Mouse (Mus musculus): ENCODE measurements around the gene Ugt2a2.
"Not testable (repeated sequence)": the region's sequence is repeated elsewhere in the genome, so short reads cannot be mapped to it uniquely, and the experiment has no call there.

Ugt2a2 gene

DNA sequence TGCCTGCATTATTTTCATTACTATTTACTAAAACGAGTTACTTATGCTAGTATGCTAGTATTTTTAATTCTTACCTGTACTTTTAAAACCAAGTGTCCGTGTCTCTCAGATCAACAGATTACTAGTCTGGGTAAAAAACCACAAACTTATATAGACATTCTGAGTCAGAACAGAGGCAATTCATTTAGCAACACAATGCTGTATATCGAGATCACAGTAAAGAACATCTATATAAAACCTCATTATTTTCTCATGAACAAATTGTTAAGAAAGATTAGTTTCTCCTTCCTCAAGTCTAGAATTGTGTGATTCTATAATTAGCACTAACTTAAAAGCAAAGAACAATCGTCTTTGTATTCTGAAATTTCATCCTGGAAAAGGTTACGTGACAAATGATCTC, at the start of gene Ugt2a2:
Ugt2a2 (minus strand) TSS at position 101 of the 400 bp plus-strand sequence.
- no peak for DNase-seq

DNA sequence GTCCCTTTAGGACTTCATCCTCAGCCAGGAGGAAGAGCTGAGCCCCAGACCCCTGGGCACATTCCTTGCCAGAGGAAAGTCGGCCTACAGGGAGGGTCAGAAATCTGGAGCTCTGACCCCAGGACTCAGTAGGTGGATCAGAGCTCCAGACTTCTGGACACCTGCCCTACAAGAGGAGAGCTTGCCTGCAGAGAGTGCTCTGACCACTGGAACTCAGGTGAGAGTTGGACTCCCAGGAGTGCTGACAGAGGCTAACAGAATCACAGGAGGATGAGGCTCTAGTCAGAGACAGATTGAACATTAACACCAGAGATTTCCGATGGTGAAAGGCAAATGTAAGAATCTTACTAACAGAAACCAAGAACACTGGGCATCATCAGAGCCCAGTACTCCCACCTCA, 41.5 kb upstream of the Ugt2a2 start:
- not testable (repeated sequence) for DNase-seq

DNA sequence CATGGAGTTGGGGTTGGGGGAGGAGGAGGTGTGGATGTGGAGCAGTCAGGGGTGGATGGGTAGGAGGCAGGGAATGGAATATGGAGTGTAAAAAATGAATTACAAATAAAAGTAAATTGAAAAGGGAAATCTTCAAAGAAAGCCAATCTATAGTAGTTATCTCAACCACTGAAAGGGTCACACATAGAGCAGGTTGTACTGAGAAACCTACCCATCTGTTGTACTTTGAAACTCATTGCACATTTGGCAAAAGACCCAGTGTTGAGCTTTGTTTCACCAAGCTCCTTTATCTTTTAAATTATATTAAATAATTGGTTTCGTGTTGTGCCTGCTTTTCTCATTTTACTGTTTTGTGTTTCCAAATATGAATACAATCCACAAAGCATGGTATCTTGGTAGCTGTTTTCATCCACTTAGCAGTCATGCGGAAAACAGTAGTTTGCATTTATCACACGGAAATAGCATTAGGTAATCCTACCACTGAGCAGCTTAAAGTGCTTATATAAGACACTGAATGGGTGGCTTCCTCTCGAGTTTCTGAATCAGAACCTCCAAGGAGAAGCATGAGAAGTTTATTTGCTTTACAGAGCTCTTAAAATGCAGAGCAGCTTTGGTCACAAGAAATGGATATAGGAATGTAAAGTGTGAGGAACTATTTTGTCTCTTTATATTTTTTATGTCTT, 23.9 kb upstream of the Ugt2a2 start:
- DNase-seq = peak in 1 of 2 experiments; percentile 1

DNA sequence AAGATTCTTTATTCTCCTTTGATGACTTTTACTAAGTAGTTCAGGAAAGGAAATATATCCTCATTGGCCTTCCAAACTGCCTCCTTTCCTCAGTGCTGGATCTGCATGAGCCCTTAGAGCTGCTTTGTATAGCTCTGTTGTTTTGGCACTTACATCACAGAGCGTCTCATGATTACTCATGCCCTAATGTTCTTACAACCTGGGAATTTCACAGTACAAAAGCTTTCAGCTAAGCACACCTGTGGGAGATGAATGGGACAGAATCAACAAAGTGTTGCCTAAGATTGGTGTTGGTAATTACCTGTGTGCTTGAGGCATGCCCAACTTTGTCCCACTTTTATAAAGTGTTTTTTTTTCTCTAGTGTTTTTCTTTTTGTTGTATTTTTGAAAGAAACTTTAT, 20.6 kb upstream of the Ugt2a2 start:
- no peak for DNase-seq

DNA sequence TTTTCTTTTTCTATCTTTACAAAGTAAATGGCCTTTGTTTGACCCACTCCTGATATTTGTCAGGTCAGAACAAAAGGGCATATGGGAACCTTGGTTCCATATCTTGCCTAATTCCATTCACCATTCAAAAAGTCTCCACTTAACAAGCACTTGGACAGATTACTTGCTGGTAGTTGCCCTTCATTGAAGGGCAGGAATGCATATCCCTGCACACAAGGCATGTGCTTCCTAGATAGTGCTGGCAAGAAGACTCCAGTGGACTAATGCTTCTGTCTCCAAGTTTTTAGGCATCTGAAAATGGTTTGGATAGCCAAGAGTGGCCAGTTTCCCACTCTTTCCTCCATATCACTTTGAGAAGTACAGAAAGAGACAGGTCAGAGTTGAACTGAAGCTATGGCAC, 17.3 kb upstream of the Ugt2a2 start:
- DNase-seq = no peak

DNA sequence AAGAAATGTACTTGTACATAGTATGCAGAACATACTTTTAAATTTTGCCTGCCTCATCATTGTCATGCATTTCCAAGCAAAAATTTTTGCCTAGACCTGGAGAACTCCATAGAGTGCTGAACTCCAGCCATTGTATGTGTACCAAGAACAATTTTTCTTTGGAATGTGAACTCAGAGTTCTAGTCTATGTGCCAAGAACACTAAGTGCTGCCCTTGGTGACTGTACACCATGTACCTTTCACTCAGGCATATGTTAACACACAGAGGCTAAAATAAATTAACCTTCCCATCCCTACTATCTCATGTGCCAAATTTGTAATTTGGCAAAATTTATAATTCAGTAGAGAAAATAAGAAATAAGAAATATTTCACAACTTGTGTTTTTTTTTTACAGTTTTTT, 16.9 kb upstream of the Ugt2a2 start:
- no peak for DNase-seq

DNA sequence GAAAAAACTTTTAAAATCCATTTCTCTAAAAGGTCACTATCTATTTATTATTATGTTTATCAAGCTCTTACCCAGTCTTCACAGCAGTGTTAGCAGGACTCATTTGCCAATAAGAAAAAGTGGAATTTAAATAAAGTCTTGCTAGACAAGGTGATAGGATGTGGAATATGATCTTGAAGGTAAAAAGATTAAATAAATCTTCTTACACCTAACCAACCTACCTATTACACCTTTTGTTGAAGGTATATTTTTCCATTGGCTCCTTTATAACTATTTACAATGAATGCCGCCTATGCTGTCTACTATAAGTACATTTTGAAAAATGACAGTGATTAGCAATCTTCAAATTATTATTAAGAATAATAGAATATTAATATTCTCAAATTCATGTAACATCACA, 8.7 kb upstream of the Ugt2a2 start, which contains the start of gene Ugt2a1:
Ugt2a1 (minus strand) TSS at position 101 of the 400 bp plus-strand sequence.
- no peak for DNase-seq

DNA sequence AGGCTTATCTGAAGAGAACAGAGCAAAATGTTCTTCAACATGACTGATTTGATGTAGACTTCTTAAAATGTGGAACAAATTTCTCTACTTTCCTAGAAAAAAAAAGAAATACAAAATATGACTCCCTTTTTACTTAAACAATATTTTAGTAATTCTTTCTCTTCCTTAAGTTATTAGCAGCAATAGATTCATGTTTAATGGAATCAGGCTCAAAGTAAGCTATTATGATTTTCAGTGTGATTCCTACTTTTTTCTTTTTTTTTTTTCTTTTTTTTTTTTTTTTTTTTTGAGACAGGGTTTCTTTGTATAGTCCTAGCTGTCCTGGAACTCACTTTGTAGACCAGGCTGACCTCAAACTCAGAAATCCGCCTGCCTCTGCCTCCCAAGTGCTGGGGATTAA, 4.6 kb upstream of the Ugt2a2 start, which contains the start of gene Gm43638:
Gm43638 (minus strand) TSS at position 101 of the 400 bp plus-strand sequence.
- DNase-seq = not testable (repeated sequence)

DNA sequence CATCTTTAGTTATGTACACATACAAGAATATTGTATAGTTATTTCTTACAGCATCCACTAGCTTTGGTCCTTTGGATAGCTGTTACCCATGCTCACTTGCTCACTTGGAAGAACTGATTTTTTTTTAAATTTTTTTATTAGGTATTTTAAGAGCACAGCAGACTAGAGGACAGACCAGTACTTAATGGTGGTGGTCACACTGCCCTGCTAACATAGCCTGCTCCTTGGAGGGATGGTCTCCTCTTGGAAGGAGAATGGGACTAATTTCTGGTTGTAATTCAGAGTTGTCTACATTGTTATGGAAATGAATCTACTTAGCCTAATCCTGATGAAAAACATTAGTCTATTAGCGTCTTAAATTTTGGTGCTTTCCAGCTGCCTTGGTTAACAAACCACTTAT, 23.2 kb downstream of the Ugt2a2 start:
- no peak for DNase-seq

DNA sequence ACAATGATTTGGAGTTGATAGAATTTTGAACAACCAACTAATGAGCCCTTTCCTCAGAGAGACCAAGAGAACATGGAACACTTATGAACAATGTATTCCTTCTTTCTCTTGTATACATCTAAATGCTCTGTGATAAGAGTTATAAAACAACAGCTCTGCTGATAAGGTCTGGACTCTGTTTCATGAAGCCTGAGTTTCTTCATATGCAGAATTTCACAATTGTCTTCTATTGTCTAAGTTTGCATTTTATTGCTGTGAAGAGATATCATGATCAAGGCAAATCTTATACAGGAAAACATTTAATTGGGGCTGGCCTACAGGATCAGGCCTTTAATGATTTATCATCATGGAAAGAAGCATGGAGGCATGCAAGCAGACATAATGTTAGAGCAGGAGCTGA, 24.4 kb downstream of the Ugt2a2 start:
- DNase-seq = no peak

DNA sequence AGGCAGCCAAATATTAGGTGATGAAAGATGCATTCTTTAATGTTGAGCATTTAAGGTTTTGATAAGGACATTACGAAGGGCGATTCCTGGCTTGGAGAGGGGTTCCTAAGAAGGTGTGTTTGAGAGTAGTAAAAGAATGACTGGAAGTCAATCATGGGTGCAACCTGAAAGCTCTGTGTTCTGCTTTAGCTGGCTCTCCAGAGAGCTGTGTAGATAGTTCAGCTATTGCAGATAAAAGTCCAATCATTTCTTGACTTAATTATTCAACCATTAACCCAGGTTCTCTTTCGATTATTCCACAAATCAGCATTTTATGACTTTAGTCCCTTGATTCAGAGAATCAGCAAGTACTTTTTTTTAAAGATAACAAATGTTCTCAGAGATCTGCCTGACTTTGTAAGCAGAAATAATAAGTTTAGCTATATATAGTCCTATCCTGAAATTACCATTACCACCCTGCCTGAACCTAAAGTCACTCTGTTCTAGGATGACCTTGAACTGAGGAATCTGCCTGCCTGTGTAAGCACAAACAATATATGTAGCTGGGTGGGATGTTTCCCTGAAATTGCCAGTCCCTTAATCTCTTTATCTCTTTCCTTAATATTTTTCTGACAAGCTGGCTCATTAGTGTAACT, 25.7 kb downstream of the Ugt2a2 start:
- no peak for DNase-seq

DNA sequence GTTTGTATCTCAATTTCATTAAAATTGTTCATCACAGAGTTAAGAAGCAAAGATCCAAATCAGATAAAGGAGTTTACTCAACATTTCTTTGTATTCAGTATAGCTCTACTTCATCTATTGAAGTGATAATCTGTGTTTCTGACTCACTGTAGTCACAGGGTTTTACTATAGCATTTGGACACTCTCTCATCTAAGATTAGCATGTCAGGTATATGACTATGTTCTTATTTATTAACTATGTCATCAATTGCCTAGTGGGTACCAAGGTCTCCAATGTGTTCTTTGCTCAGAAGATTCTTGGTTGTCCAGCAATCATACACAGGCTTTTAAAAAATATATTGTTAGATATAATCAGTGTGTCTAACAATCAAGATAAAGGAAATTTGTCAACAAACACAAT, 26.5 kb downstream of the Ugt2a2 start:
- no peak for DNase-seq

DNA sequence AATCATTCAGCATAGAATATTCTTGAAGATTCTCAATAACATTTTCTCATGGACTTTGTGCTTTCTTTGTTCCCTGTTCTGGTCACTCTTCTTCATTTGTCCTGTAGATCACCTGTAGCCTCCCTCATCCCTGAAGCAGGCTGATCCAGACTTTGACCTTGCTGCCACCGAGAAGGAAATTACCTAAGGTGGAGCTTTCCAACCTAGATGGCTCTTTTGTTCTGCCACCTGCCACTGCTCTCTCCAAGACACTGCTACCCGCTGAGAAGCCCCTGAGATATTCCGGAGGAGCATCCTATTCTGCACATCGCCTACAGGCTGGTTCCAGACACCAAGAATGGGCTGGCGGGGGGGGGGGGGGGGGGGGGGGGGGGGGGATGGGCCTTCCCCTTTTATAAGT, 29.5 kb downstream of the Ugt2a2 start:
- not testable (repeated sequence) for DNase-seq

DNA sequence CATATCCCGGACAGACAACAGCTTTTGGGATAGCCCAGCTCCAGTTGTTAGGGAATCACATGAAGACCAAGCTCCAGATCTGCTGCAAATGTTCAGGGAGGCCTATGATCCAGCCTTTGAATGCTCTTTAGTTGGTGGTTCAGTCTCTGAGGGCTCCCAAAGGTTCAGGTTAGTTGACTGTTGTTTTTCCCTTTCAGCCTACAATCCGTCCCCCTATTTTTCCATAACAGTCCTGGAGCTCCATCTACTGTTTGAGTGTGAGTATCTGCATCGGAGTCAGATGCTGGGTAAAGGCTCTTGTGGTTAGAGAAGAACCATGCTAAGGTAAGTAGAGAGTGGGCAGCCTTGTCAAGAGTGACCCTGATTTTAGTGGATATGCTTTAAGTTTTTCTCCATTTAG, 45.8 kb downstream of the Ugt2a2 start:
- DNase-seq = peak in 1 of 2 experiments; percentile 1

DNA sequence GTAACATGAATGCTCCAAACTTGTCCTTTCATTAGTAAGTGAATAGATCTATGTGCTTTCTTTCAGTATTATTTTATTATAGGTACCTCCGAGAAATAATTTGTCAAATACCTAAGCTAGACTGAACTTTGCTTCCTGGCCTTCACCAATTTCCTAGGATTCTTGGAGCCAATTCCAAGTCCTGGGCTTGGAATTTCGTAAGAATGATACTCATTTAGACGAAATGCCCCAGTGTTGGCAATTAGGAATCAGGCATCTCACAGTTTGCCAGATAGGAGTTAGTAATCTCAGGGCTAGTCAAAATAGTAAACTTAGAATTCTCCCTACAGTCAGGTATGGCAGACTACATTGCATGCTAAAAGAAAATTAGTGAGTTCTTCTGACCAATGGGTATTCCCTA, 56.4 kb downstream of the Ugt2a2 start:
- no peak for DNase-seq

DNA sequence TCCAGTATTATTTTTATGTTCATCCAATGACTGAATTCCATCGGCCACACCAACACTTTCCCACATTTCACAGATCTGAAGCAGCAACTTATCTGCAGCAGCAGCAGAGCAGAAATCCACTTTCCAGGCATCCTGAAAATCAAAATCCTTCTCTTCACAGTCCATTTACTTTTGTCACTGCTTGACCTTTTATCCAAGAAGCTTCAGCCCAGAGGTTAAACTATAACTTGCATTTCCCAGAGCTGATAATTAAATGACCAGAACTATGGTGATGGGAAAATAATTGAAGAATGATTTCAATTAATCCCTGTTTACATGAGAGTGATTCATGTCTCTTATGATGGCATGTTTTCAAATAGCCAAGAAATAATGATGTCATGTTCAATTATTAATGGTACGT, 58.0 kb downstream of the Ugt2a2 start, which contains the start of gene Ugt2b38:
Ugt2b38 (minus strand) TSS at position 163 of the 400 bp plus-strand sequence.
- DNase-seq = not testable (repeated sequence)

Measured in cerebellum, postnatal 14 days (tissue).